Comparison of ENCODE assay signal across 10 mouse cellular contexts in the genomic region with DNA sequence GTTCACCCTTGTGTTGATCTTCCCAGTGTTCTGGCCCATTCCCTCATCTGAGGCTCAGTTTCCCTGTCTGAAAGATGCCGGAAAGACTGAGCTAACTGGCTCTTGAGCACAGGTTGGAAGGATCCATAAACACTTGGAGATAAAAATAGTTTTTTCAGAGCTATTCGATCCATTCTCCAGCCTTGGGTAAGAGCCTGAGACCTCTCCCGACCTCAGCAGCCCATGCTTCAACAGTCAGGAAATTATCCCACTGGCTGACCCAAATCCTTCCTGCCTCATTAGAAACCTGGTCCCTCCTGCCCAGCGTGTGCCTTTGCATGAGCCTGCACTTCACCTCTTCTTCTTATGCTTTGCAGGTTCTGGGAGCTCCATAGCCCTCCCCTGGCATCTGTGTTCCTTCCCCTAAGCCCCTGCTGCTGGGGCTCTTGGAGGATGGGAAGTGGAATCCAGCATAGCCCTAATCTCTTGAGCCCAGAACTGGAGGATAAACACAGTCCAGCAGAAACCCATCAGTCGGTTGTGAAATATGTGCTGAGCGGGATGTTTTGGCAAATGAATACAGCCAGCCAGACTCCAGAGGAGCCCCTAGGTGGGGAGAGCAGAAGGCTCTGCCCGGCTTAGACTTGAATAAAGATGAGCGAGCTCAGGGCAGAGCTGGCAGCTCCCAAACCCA. TPM values are rescaled to one million over a fixed set of nuclear protein-coding genes. Genes with fewer than 3 reads are reported as not detected.
DNase-seq lines count a peak whose midpoint lies in the region; ATAC-seq and TF ChIP-seq lines count a peak whose summit lies in the region.
"Had no signal": no experiment of that assay in that cellular context is flagged by ENCODE, and none has a peak within 500 bp of the region (broad histone marks: within the 10 kb centered on the region; RNA-seq: fewer than 3 reads in every experiment).

No protein-coding gene starts in this region.

- WGBS in heart, embryonic 10.5 days: 52% methylated on average over 8 of the region's 8 CpGs
- WGBS in intestine, embryonic 16.5 days: 47% methylated on average over 8 of the region's 8 CpGs

- peaks cover 76% of the 10 kb centered on the region for H3K4me1 ChIP-seq in heart, embryonic 10.5 days
- peaks cover 30% of the 10 kb centered on the region for H3K4me1 ChIP-seq in intestine, embryonic 16.5 days (ENCODE audit: control insufficient read depth, insufficient read depth, low read length)
- H3K4me1 ChIP-seq: liver, embryonic 15.5 days had no signal

- H3K4me3 ChIP-seq in heart, embryonic 10.5 days: no peak overlapping the region
- H3K4me3 ChIP-seq in intestine, embryonic 16.5 days (ENCODE audit: low read length): no peak overlapping the region
- H3K4me3 ChIP-seq in left cerebral cortex, adult 2 months: no peak overlapping the region
- H3K4me3 ChIP-seq: liver, embryonic 15.5 days had no signal

- H3K4me2 ChIP-seq in intestine, embryonic 16.5 days (ENCODE audit: low read depth, low read length): no peak overlapping the region
- H3K4me2 ChIP-seq: liver, embryonic 15.5 days had no signal

- H3K9me3 ChIP-seq in heart, embryonic 10.5 days: no peaks in the 10 kb centered on the region
- H3K9me3 ChIP-seq in intestine, embryonic 16.5 days (ENCODE audit: control insufficient read depth, low read length): no peaks in the 10 kb centered on the region
- H3K9me3 ChIP-seq: liver, embryonic 15.5 days had no signal

- peak overlapping the region; percentile 60 for H3K27ac ChIP-seq in heart, embryonic 10.5 days
- H3K27ac ChIP-seq in intestine, embryonic 16.5 days (ENCODE audit: low read length): peak overlapping the region; percentile 71
- no peak overlapping the region for H3K27ac ChIP-seq in left cerebral cortex, adult 2 months
- H3K27ac ChIP-seq: liver, embryonic 15.5 days had no signal

- no peak for TF ChIP-seq CTCF in left cerebral cortex, adult 2 months (IDR thresholded peaks at IDR 0.05)

- no peaks in the 10 kb centered on the region for H3K36me3 ChIP-seq in heart, embryonic 10.5 days
- no peaks in the 10 kb centered on the region for H3K36me3 ChIP-seq in intestine, embryonic 16.5 days (ENCODE audit: control insufficient read depth, insufficient read depth, low read length)
- H3K36me3 ChIP-seq: liver, embryonic 15.5 days had no signal

- intact Hi-C loops in left cerebral cortex, adult 2 months (cut with DNase I): no loop called here

- ATAC-seq in intestine, embryonic 16.5 days: peak; percentile 47; the same call in 1 of the 2 replicates

- no peak overlapping the region for H3K9ac ChIP-seq in intestine, embryonic 16.5 days (ENCODE audit: low read depth, low read length)
- H3K9ac ChIP-seq: liver, embryonic 15.5 days had no signal

- DNase-seq in kidney, postnatal 14 days: peak; percentile 44
- no peak for DNase-seq in kidney, adult 9 months
- no peak for DNase-seq in heart, embryonic 10.5 days (ENCODE audit: low spot score)
- peak; percentile 50 for DNase-seq in retina, postnatal 7 days (ENCODE audit: low read depth, low spot score)
- DNase-seq in thymus, adult 18-20 months: no peak
- DNase-seq in left cerebral cortex, adult 2 months (ENCODE audit: extremely low spot score in 1 of 2, low spot score in 2 of 2): no peak
- DNase-seq: adrenal gland, postnatal 25 days; gastrocnemius, postnatal 36 days had no signal

- H3K27me3 ChIP-seq in heart, embryonic 10.5 days (ENCODE audit: insufficient read depth, poor library complexity, severe bottlenecking): no peaks in the 10 kb centered on the region
- no peaks in the 10 kb centered on the region for H3K27me3 ChIP-seq in intestine, embryonic 16.5 days (replicated peaks; ENCODE audit: control insufficient read depth, insufficient read depth, low read length)
- H3K27me3 ChIP-seq: liver, embryonic 15.5 days had no signal

RNA-seq across cellular contexts. Expression of gene Loxl1, which starts 9.3 kb away (rescaled TPM):
- 35.7 and 36.1 TPM in 2 replicates for polyA plus RNA-seq in heart, embryonic 10.5 days (2016; fragmentation: Nextera tagmentation; extraction: Ambion mirVana)
- polyA plus RNA-seq in intestine, embryonic 16.5 days (2015; fragmentation: Nextera tagmentation; extraction: Ambion mirVana): 19.1 and 24.5 TPM in 2 replicates
- total RNA-seq in left cerebral cortex, adult 2 months (2021): 1 to 10 TPM; 2.1 to 2.2 TPM

RNA-seq across cellular contexts. Expression of gene Stoml1, which starts 50.8 kb away (rescaled TPM):
- polyA plus RNA-seq in heart, embryonic 10.5 days (2016; fragmentation: Nextera tagmentation; extraction: Ambion mirVana): 24.2 and 27.0 TPM in 2 replicates
- 21.1 and 22.4 TPM in 2 replicates for polyA plus RNA-seq in intestine, embryonic 16.5 days (2015; fragmentation: Nextera tagmentation; extraction: Ambion mirVana)
- 10 to 100 TPM; 66.5 to 72.6 TPM for total RNA-seq in left cerebral cortex, adult 2 months (2021)

RNA-seq across cellular contexts. Expression of gene Pml, which starts 54.1 kb away (rescaled TPM):
- 14.7 and 17.6 TPM in 2 replicates for polyA plus RNA-seq in heart, embryonic 10.5 days (2016; fragmentation: Nextera tagmentation; extraction: Ambion mirVana)
- 12.4 and 13.7 TPM in 2 replicates for polyA plus RNA-seq in intestine, embryonic 16.5 days (2015; fragmentation: Nextera tagmentation; extraction: Ambion mirVana)
- total RNA-seq in left cerebral cortex, adult 2 months (2021): 10 to 100 TPM; 14.1 to 19.3 TPM

Comparison
In these comparisons a context has a peak if more than half of its experiments do, and no peak if none do; other contexts are left out.
1. DNase-seq: peak in kidney, postnatal 14 days (single experiment) and retina, postnatal 7 days (single experiment); none in kidney, adult 9 months (single experiment), heart, embryonic 10.5 days (single experiment), thymus, adult 18-20 months (0 of 2) and left cerebral cortex, adult 2 months (0 of 2).